Mouse (Mus musculus): ENCODE measurements around the gene Dop1a. TPM values are rescaled to one million over a fixed set of nuclear protein-coding genes. Genes with fewer than 3 reads are reported as not detected.

Gene Dop1a
- polyA plus RNA-seq, 1 experiment from 2014 or later: 34.1 TPM

DNA sequence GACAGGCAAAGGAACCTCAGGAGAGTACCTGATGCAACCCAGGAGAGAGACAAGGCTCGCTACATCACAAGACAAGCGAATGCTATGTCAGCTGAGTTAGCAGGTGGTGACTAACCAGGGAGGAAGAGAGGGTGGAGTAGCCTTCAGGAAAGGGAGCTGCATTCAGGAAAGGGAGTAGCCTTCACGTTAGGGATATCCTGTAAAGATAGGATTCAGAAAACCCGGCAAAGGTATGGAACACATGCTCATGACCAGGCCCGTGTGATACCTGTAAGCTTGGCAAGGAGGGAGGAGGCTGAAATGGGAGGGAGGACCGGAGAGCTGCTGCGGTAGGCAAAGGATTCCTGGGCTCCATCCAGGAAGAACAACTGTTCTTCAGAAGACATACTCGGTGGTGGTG lies 19.5 kb upstream of the Dop1a start:
- Histone ChIP-seq H3K27ac (ENCODE audit: low read length) (no peak overlapping the region), H3K9me3 (replicated peaks; ENCODE audit: control insufficient read depth, low read length, poor library complexity, severe bottlenecking) (no peaks in the 10 kb centered on the region; the same call in 1 of the 2 replicates), H3K4me3 (ENCODE audit: low read depth, low read length) (no peak overlapping the region), H3K27me3 (ENCODE audit: control insufficient read depth, insufficient read depth, low read depth, low read length) (no peaks in the 10 kb centered on the region), H3K36me3 (ENCODE audit: control insufficient read depth, insufficient read depth, low read length) (no peaks in the 10 kb centered on the region), H3K9ac (ENCODE audit: low read depth, low read length) (no peak overlapping the region), H3K4me2 (ENCODE audit: low read length) (no peak overlapping the region), H3K4me1 (ENCODE audit: control insufficient read depth, insufficient read depth, low read length) (peaks cover 8% of the 10 kb centered on the region; the same call in 1 of the 2 replicates)
- WGBS: 90% methylated on average over 8 of the region's 8 CpGs
- no peak for ATAC-seq

DNA sequence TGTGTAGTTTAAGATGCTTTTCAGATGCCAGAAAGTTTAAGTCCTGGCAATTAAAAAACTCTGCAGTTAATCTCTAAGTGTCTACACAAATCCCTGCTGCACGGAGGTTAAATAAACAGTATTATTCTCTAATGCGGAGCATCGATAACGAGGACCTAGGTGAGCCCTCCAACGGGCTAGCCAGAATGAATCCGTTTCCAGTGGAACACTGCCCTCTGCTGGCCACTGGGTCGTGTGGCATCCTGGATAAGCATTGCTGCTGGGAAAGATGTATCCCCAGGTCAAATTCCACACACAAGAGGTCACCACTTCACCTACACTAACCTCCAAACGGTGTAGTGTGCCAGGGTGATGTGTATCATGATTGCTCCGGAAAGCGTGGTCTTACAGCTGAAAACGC lies 17.4 kb upstream of the Dop1a start:
- H3K36me3 ChIP-seq (ENCODE audit: control insufficient read depth, insufficient read depth, low read length): no peaks in the 10 kb centered on the region
- peak; percentile 73 for ATAC-seq
- no peak overlapping the region for H3K4me3 ChIP-seq (ENCODE audit: low read depth, low read length)
- no peak overlapping the region for H3K9ac ChIP-seq (ENCODE audit: low read depth, low read length)
- 4% methylated on average over 11 of the region's 11 CpGs for WGBS
- H3K4me1 ChIP-seq (ENCODE audit: control insufficient read depth, insufficient read depth, low read length): 0 out of 2 replicates have a peak, but pooled peaks cover 3% of the 10 kb centered on the region
- H3K9me3 ChIP-seq (replicated peaks; ENCODE audit: control insufficient read depth, low read length, poor library complexity, severe bottlenecking): no peaks in the 10 kb centered on the region; the same call in 1 of the 2 replicates
- 0 out of 2 replicates have a peak, but pooled peaks cover 2% of the 10 kb centered on the region for H3K27me3 ChIP-seq (ENCODE audit: control insufficient read depth, insufficient read depth, low read depth, low read length)
- H3K4me2 ChIP-seq (ENCODE audit: low read length): peak overlapping the region; percentile 42
- H3K27ac ChIP-seq (ENCODE audit: low read length): no peak overlapping the region

DNA sequence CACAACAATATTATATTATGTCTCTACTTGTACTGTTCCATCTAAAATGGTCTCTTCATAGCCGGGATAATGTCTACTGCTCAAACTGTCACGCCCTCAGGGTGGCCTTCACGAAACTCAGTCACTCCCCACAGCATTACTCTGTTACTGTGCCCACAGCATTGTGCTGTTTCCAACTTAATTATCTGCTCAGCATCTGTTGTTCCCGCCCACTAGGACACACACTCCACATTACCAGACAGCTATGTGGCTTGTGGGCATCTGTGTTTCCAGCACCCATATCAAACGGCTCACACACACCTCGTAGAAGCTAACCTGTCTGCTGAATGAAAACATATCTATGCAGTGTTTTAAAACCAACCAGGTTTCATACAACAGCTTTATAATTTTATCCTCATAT lies 15.9 kb upstream of the Dop1a start:
- H3K27ac ChIP-seq (ENCODE audit: low read length): no peak overlapping the region
- H3K4me2 ChIP-seq (ENCODE audit: low read length): peak overlapping the region; percentile 64; the same call in 1 of the 2 replicates
- H3K9ac ChIP-seq (ENCODE audit: low read depth, low read length): no peak overlapping the region
- no peak overlapping the region for H3K4me3 ChIP-seq (ENCODE audit: low read depth, low read length)
- 32% methylated on average over 6 of the region's 6 CpGs for WGBS
- 0 out of 2 replicates have a peak, but pooled peaks cover 2% of the 10 kb centered on the region for H3K27me3 ChIP-seq (ENCODE audit: control insufficient read depth, insufficient read depth, low read depth, low read length)
- no peaks in the 10 kb centered on the region for H3K36me3 ChIP-seq (ENCODE audit: control insufficient read depth, insufficient read depth, low read length)
- H3K9me3 ChIP-seq (replicated peaks; ENCODE audit: control insufficient read depth, low read length, poor library complexity, severe bottlenecking): no peaks in the 10 kb centered on the region
- 0 out of 2 replicates have a peak, but pooled peaks cover 3% of the 10 kb centered on the region for H3K4me1 ChIP-seq (ENCODE audit: control insufficient read depth, insufficient read depth, low read length)
- peak; percentile 41; the same call in 1 of the 2 replicates for ATAC-seq

DNA sequence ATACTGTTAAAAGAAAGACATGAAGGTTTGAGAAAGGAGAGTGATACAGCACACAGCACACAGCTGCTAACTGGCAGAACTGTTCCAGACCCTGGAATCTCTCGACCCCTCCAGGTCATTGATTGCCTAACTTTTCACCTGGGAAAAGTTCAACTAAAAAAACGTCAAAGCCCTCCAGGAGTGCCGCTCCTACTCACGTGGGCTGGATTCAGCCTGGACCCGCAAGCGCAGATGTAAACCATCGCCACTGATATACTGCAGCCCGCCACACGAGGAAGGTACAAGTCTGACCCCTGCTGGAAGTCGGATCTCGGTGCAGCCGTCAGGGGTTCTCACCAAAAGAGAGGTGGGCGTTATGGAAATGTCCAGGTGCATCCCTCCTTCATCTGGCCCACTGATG lies 15.3 kb upstream of the Dop1a start:
- ATAC-seq: peak; percentile 90
- Histone ChIP-seq H3K27me3 (ENCODE audit: control insufficient read depth, insufficient read depth, low read depth, low read length) (0 out of 2 replicates have a peak, but pooled peaks cover 2% of the 10 kb centered on the region), H3K36me3 (ENCODE audit: control insufficient read depth, insufficient read depth, low read length) (no peaks in the 10 kb centered on the region), H3K4me2 (ENCODE audit: low read length) (peak overlapping the region; percentile 64), H3K4me3 (ENCODE audit: low read depth, low read length) (peak overlapping the region; percentile 19; the same call in 1 of the 2 replicates), H3K4me1 (ENCODE audit: control insufficient read depth, insufficient read depth, low read length) (0 out of 2 replicates have a peak, but pooled peaks cover 3% of the 10 kb centered on the region), H3K27ac (ENCODE audit: low read length) (no peak overlapping the region), H3K9me3 (replicated peaks; ENCODE audit: control insufficient read depth, low read length, poor library complexity, severe bottlenecking) (no peaks in the 10 kb centered on the region), H3K9ac (ENCODE audit: low read depth, low read length) (no peak overlapping the region)
- under 1% methylated on average over 13 of the region's 13 CpGs for WGBS

DNA sequence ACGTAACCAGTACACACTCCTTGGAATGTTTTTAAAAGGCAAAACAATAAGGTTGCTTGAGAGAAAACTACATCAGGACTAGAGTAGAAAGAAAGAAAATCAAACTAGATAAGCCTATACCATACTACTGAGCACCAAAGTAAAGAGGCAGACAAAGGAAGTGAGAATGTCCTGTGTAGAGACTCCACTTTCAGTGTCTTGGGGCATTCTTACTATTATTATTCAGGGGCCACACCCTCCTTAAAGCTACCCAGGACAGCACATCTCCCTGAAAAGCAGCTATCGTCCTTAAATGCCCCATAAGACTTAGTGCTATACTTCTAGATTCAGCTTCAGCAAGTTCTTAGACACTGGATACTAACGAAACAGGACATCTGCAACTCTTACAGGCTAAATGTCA lies 13.3 kb upstream of the Dop1a start:
- no peak for ATAC-seq

DNA sequence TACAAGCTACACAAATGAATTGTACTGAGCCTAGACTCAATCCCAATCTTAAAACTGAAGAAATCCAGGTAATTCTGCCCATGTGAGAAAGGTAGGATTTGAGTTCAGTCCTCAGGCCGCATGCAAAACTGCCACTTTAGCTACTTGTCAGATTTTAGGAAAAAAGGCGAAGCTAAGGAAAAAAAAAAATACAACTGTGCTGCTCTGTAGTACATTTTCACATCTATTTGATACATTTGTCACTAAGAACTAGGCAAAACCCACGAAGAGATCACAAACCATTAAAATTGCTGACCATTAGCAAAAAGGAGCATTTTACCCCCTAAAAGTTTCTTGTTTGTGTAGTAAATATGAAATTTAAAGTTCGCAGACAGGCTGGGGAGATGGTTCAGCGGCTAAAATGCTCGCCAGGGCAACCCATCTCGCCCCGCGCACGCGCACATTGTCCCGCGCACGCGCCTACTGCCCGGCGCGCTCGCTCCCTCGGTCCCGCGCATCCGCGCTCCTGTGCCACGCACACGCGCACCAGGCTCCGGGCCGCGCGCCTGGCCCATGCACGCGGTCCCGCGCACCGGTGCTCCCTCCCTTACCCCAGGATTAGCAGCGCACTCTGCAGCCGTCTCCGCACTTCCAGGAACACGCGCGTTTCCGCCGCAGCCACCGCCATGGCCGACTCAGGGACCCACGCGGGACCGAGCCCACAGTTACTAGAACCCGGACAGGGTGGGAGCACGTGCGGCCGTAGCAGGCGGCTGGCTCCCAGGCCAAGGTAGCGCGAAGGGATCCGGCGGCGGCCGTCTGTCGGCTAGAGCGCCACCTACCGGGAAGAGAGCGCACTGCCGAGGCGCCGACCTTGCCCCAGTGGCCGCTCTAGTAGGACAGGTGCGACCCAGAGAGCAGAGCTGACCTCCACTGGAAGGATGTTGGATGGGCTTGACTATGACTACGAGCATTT lies 2.5 kb upstream of the Dop1a start, which contains the start of gene Ube2cbp:
Gene Ube2cbp (minus strand): TSS at position 800 of the 955 bp plus-strand sequence.
- H3K4me3 ChIP-seq (ENCODE audit: low read depth, low read length): peak within 1 kb of the TSS; percentile 68
- WGBS: 2% methylated on average over 69 of the region's 70 CpGs
- no peaks in the 10 kb centered on the region for H3K27me3 ChIP-seq (ENCODE audit: control insufficient read depth, insufficient read depth, low read depth, low read length)
- no peaks in the 10 kb centered on the region for H3K36me3 ChIP-seq (ENCODE audit: control insufficient read depth, insufficient read depth, low read length)
- H3K9ac ChIP-seq (ENCODE audit: low read depth, low read length): peak within 1 kb of the TSS; percentile 84
- H3K4me1 ChIP-seq (ENCODE audit: control insufficient read depth, insufficient read depth, low read length): peaks cover 22% of the 10 kb centered on the region
- peak within 1 kb of the TSS; percentile 93 for H3K27ac ChIP-seq (ENCODE audit: low read length)
- H3K4me2 ChIP-seq (ENCODE audit: low read length): peak within 1 kb of the TSS; percentile 59
- peak; percentile 86 for ATAC-seq
- no peaks in the 10 kb centered on the region for H3K9me3 ChIP-seq (replicated peaks; ENCODE audit: control insufficient read depth, low read length, poor library complexity, severe bottlenecking)

More for the DNA sequence above, 13.3 kb upstream of the Dop1a start:
- no peaks in the 10 kb centered on the region for H3K9me3 ChIP-seq (replicated peaks; ENCODE audit: control insufficient read depth, low read length, poor library complexity, severe bottlenecking)
- no peaks in the 10 kb centered on the region for H3K36me3 ChIP-seq (ENCODE audit: control insufficient read depth, insufficient read depth, low read length)
- no peak overlapping the region for H3K27ac ChIP-seq (ENCODE audit: low read length)
- H3K27me3 ChIP-seq (ENCODE audit: control insufficient read depth, insufficient read depth, low read depth, low read length): 0 out of 2 replicates have a peak, but pooled peaks cover 2% of the 10 kb centered on the region
- WGBS: 78% methylated on average over 3 of the region's 3 CpGs
- no peak overlapping the region for H3K4me3 ChIP-seq (ENCODE audit: low read depth, low read length)
- H3K9ac ChIP-seq (ENCODE audit: low read depth, low read length): no peak overlapping the region
- no peak overlapping the region for H3K4me2 ChIP-seq (ENCODE audit: low read length)
- H3K4me1 ChIP-seq (ENCODE audit: control insufficient read depth, insufficient read depth, low read length): 0 out of 2 replicates have a peak, but pooled peaks cover 3% of the 10 kb centered on the region

DNA sequence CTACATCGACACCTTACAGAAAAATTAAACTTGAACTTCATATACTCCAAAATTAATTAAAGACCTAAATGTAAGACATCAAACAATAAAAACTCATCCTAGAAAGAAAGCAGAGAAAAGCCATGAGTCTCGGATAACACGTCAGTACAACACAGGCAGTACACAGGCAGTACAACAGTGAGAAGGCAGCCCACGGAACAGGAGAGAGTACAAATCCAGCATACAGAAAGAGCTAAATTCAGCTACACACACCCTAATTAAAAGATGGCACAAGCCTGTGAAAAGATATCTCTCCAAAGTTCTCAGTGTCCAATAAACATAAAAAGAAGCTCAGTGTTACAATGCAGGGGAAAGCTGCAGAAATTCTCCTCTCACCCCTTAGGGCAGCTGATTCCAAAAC lies 9.0 kb downstream of the Dop1a start:
- Histone ChIP-seq H3K36me3 (ENCODE audit: control insufficient read depth, insufficient read depth, low read length) (no peaks in the 10 kb centered on the region), H3K9me3 (replicated peaks; ENCODE audit: control insufficient read depth, low read length, poor library complexity, severe bottlenecking) (no peaks in the 10 kb centered on the region), H3K4me1 (ENCODE audit: control insufficient read depth, insufficient read depth, low read length) (no peaks in the 10 kb centered on the region), H3K27me3 (ENCODE audit: control insufficient read depth, insufficient read depth, low read depth, low read length) (no peaks in the 10 kb centered on the region), H3K4me2 (ENCODE audit: low read length) (no peak overlapping the region), H3K9ac (ENCODE audit: low read depth, low read length) (no peak overlapping the region), H3K27ac (ENCODE audit: low read length) (no peak overlapping the region), H3K4me3 (ENCODE audit: low read depth, low read length) (no peak overlapping the region)
- 88% methylated on average over 4 of the region's 4 CpGs for WGBS
- no peak for ATAC-seq

DNA sequence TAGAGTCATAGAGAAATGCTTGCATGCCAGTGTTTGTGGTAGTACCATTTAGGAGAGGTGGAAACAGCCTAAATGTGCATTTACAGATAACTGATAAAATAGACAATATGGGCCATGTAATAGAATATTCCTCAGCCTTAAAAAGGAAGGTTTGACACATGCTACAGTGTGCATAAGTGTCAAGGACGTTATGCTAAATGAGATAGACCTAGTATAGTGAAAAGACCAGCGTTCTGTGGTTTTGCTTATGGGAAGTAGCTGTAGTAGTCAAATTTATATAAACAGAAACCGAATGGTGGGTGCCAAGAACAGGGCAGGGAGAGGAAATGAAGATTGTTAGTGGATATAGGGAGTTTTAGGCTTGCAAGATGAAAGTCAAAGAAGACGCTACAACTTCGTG lies 9.8 kb downstream of the Dop1a start:
- no peak for ATAC-seq
- H3K36me3 ChIP-seq (ENCODE audit: control insufficient read depth, insufficient read depth, low read length): no peaks in the 10 kb centered on the region
- no peaks in the 10 kb centered on the region for H3K9me3 ChIP-seq (replicated peaks; ENCODE audit: control insufficient read depth, low read length, poor library complexity, severe bottlenecking)
- no peaks in the 10 kb centered on the region for H3K4me1 ChIP-seq (ENCODE audit: control insufficient read depth, insufficient read depth, low read length)
- WGBS: 84% methylated on average over 5 of the region's 5 CpGs
- H3K4me3 ChIP-seq (ENCODE audit: low read depth, low read length): no peak overlapping the region
- H3K4me2 ChIP-seq (ENCODE audit: low read length): no peak overlapping the region
- H3K27me3 ChIP-seq (ENCODE audit: control insufficient read depth, insufficient read depth, low read depth, low read length): no peaks in the 10 kb centered on the region
- H3K27ac ChIP-seq (ENCODE audit: low read length): no peak overlapping the region
- H3K9ac ChIP-seq (ENCODE audit: low read depth, low read length): no peak overlapping the region
